Mouse (Mus musculus) erythroblast, adult 5-6 weeks (primary cell): ENCODE results near the gene Fam57b. TPM values are rescaled to one million over a fixed set of nuclear protein-coding genes. Genes with fewer than 3 reads are reported as not detected.
"Not testable (repeated sequence)": the region's sequence is repeated elsewhere in the genome, so short reads cannot be mapped to it uniquely, and the experiment has no call there.

ENCODE experiments used
- ATAC-seq: replicated peaks from 2 replicates; pipeline ENCODE4 v1.8.0; 2016; ENCODE audit warnings: moderate number of reproducible peaks, mild to moderate bottlenecking, moderate TSS enrichment, inconsistent platforms; ENCODE audit not compliant: poor library complexity, low FRiP score, severe bottlenecking
- total RNA-seq, 2 experiments: library from RNA; stranded (forward) in 1 of 2; stranded (reverse) in 1 of 2; fragments of 150-400 nt in 1 of 2; fragments of 200-764, 138-1000 nt in 1 of 2; gene quantifications; 2 replicates each; pipeline versions ENCODE4 v1.2.3 to v1.2.4; 2015 to 2017; ENCODE audit warnings: low replicate concordance in 2 of 2

Fam57b gene
- total RNA-seq, 2 experiments from 2014 or later = not detected

DNA sequence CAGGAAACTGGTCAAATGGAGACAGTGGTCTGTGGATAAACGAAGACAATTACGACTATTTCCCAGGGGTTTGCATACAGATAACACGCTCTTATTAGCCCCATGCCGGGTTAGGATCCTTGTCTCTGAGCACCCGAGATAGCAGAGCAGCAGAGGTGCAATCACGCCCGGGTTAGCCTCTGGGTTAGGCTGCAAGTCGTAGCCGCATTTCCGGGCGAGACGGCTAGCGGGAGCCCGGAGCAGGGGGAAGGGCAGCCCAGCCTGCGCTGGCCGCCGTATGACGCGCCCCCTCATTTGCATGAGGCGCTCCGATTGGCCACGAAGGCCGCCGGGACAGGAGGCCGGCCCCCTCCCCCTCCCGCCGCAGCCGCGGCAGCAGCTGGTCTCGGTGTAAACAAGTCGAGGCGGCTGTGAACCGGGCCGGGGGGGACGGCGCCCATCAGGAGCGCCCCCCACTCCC, 20.8 kb upstream of the Fam57b start, which contains the start of gene Ypel3:
TSS of gene Ypel3 (plus strand) at position 358 of the 460 bp plus-strand sequence.
- ATAC-seq = peak; percentile 91

DNA sequence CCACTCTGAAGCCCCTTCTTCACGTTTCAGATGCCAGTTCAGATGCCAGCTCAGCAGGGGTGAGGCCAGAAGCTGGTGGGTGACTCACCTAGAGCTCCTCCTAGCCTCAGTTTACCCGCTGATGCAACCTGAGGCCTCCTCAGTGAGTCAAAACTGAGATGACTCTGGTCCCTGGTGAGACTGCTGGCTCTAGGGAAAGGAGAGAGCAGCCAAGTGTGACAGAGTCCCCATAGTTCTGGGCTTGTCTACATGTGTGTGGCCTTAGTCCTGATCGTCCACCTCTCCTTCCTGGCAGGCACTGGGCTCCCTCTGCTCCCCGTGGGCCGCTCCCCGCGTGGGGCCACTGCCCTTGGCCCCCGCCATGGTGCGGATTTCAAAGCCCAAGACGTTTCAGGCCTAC, 20.0 kb upstream of the Fam57b start:
- ATAC-seq = peak; percentile 23

GRCm38 (mm10) chr7:126778147-126778546, 19.3 kb upstream of the Fam57b start:
- ATAC-seq = no peak

DNA sequence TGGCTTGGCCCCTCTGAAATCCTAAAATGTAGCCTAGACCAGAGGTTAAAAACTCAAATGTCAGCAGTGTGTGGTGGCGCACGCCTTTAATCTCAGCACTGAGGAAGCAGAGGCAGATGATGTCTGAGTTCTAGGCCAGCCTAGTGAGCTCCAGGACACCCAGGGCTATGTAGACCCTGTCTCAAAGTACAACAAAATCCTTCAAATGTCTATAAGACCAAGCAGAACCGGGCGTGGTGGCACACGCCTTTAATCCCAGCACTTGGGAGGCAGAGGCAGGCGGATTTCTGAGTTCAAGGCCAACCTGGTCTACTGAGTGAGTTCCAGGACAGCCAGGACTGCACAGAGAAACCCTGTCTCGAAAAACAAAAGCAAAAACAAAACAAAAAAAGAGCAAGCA, 18.4 kb upstream of the Fam57b start:
- not testable (repeated sequence) for ATAC-seq

GRCm38 (mm10) chr7:126779983-126780970, 17.2 kb upstream of the Fam57b start:
- peak; percentile 52 for ATAC-seq

DNA sequence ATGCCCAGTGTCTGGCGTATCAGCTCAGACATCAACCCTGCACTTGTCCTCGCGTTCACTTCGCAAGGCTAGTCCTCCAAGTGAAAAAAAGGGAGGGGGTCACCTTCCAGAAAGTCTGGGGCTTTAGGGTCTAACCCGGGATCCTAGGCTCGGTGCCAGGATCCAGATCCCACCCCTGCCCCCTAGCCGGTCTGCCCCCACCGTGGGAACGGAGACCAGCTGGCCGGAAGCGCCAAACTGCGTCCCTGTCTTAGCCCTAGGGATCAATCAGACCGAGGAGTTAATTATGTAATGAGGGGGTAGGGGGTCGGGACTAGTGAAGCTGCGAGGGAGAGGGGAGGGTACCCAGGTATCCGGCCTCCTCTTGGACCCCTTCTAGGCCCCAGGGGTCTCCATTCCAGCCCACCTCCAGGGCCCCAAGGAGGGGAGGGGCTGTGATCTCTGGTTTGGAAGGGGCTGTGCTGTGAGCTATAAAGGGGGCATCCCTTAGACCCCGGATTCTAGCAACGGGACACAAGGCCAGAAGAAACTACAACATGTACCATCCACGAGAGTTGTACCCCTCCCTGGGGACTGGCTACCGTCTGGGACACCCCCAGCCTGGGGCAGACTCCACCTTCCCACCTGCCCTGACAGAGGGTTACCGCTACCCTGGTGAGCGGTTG, 16.4 kb upstream of the Fam57b start, which contains the start of gene Tbx6:
TSS of gene Tbx6 (plus strand) at position 513 of the 665 bp plus-strand sequence.
- ATAC-seq = no peak

DNA sequence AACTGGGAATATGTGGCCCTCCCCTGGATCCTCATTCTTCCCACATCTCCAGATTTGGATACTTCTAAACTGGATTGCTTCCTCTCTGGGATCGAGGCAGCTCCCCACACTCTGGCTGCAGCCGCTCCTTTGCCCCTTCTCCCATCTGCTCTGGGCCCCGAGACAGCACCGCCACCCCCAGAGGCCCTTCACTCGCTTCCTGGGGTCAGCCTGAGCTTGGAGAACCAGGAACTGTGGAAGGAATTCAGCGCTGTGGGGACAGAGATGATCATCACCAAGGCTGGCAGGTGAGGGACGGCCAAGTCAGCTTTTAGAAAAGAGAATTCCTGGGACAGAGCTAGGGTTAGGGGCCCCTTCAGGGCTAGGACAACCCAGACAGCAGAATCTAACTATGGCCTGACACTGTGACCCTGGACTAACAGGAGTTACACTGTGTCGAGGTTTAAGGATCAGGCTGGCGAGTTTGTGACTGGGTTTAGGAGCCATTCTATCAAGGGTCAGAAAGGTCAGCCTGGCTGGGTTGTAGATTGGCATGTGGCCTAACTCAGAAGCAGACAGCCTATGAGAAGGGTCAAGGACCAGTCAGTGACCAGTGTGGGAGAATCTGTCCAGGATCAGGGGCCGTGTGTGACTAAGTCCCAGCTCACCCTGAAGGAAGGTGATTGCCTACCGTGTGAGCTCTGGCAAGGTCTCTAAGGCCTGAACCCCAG, 15.7 kb upstream of the Fam57b start:
- ATAC-seq = no peak

DNA sequence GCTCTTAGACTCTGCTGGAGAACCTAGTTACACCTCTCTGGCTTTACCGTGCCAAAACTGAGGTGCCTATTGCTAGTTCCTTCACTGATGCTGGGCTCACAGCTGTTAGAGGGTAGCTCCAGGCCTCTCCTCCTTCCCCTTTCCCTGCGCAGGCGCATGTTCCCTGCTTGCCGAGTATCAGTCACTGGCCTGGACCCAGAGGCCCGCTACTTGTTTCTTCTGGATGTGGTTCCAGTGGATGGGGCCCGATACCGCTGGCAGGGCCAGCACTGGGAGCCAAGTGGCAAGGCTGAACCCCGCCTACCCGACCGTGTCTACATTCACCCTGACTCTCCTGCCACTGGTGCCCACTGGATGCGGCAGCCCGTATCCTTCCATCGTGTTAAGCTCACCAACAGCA, 14.8 kb upstream of the Fam57b start:
- ATAC-seq = no peak

- ATAC-seq = no peak
Measured at GRCm38 (mm10) chr7:126784469-126784868, 13.0 kb upstream of the Fam57b start.

DNA sequence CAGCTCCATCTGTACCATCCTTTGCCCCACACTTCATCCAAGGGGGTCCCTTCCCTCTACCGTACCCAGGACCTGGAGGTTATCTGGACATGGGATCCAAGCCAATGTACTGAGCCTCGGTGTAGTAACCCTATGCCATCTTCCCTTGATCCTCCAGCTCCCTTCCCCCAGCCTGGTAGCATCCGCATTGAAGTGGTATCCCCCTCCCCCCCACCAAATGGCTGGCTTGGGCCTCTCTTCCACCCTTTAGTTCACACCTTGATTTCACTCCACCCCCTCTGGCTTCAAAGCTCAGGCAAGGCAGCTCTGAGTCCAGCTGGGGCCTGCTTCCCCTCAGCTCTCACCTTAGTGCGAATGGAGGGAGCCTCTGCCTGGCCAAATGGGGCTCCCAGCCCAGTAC, 12.4 kb upstream of the Fam57b start:
- ATAC-seq = no peak

DNA sequence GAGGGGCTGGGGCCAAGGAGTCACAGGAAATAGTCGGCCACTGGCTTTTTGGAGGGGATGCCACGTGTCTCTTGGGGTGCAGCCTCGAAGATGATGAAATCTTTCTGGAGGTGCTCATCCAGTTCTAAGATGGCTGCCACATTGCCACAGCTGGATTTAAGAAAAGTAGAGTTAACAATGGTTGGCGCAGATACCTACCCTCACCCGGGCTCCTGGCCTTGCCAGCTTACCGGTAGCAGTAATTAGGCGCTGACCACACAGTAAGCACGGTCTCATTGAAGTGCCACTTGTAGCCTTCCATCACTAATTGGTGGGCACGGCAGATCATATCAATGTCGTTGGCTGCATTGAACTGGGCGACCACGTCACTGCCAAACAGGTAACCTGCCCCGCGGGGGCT, 11.3 kb upstream of the Fam57b start:
- ATAC-seq = no peak

- no peak for ATAC-seq
Measured at GRCm38 (mm10) chr7:126789141-126789540, 8.3 kb upstream of the Fam57b start.

DNA sequence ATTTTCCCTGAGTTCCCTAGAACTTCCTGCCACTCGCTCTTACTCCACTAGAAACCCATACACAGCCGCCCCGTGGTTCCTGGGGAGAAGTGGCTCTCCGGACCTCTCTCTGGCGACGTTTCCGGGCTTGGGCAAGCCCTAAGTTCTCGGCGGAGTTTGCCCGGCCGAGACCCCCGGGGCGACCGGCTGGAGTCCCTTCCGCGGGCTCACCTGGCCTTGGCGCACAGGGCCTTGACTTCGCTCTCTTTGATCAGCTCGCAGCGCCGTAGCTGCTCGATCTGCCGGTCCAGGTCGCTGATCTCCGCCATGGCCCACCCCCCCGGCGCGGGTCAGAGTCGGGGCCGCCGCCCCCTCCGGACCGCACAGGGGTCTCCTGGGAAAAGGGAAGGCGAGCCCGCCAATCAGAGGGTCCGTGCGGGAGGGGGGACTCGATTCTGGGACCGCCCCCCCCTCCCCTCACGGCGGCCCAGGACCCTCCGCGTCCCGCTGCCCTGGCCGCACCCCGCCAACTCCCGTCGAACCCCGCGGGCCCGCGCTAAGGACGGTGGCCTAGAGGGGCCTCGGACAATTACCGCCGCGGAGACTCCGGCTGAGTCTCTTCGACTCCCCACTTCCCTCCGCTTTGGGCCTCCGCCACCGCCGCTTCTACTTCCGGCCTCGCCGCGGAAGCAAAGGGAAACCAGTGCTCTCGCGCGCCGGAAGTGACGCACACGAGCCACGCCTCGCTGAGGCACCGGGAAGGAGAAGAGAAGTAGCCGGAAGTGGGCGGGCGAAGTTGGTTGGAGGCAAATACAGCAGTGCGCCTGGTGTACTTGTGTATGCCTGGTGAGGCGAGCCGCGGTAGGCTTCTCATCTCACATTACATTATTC, 5.4 kb upstream of the Fam57b start, which contains the start of gene Ppp4c:
TSS of gene Ppp4c (minus strand) at position 646 of the 870 bp plus-strand sequence.
- peak; percentile 95 for ATAC-seq

DNA sequence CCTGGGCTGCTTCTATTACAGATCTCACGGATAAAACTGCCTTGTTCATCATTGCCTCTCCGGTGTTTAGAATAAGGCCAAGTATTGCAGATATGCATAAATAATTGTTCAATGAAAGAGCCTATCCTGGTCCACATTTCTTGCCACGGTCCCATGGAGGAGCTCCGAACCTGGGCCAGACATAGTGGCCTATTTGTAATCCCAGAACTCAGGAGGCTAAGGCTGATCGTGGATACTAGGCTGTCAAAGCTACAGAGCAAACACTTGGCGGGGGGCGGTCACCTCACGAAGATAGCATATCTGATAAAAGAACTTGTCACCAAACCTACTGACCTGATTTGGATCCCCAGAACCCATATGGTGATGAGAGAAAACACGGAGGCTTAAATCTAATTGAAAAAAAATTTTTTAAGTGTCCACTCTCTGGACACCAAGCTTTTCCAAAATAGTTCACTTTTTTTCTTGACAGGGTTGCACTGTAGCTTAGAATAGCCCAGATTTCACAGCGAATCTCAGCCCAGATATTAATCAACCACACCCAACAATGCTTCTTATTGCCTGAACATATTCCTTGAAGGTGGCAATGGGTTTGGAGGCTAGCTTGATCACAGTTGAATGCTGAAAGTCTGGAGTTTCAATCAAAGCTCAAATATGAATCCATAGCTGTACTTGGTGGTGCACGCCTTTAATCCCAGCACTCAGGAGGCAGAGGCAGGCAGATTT, 4.6 kb upstream of the Fam57b start:
- no peak for ATAC-seq

GRCm38 (mm10) chr7:126793456-126794270, 3.8 kb upstream of the Fam57b start:
- no peak for ATAC-seq

DNA sequence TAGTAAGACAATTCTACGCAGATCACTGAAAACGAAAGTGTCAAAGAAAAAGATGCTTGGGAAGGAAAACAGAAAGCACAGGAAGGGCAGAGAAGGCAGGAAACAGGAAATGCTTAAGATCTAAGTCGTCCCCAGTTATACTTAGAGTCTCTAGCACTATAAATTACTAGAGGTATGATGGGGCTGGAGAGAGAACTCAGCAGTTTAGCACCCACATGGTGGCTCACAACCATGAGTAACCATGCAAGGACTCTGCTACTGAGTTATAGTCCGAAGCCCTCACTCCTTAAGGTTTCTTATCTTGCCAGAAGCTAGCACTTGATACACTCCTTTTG, 3.2 kb upstream of the Fam57b start:
- ATAC-seq = no peak

DNA sequence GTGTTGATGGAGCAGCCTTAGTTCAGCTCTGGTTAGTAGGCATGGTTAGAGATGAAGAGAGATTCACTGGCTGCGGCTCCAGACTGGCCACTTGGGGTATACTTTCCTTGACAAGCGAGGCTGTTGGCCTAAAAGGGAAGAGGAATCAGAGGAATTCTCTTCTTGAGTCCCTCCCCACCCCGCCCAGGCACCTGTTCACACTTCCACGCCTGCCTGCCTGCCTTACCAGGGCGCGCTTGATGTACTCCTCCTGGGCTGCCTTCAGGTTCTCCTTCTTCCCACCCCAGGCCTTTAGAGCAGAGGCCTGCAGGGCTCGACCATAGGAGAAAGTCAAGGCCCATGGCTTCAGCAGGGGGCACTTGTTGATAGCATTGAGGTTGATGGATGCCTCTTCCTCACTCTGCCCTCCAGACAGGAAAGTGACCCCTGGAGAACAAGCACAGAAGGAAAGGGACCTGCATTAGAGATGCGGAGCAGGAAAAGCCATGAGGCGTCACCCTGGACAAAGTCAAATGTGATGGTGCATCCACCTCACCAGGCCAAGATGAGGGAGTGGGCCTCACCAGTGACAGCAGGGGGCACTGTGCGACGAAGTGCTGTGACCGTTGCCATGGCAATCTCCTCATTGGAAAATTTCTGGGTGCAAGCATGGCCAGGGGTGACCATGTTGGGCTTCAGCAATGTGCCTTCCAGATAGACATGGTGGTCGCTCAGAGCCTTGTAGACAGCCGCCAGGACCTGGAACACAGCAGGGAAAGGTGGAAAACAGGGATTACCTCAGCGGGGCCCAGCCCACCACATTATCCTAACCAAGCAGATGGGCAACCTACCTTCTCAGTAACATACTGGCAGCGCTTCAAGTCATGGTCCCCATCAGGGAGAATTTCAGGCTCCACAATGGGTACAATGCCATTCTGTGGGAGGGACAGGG, 1.8 kb upstream of the Fam57b start:
- no peak for ATAC-seq
